Mouse (Mus musculus) C2C12 (cell line): ENCODE data around the gene Eef1a2.

ENCODE experiments used
- CTCF ChIP-seq: IDR thresholded peaks from one replicate; pipeline ENCODE4 v1.5.1; 2011; ENCODE audit not compliant: control insufficient read depth, insufficient read depth, insufficient read length
- FOSL1 ChIP-seq: IDR thresholded peaks from one replicate; pipeline ENCODE4 v1.8.0; 2011; ENCODE audit warnings: mild to moderate bottlenecking, low read length; ENCODE audit not compliant: poor library complexity, insufficient read depth, severe bottlenecking
- MAX ChIP-seq: IDR thresholded peaks from one replicate; pipeline ENCODE4 v1.6.1; 2011; ENCODE audit warnings: mild to moderate bottlenecking, control low read depth
- MYOD1 ChIP-seq: IDR thresholded peaks from one replicate; pipeline ENCODE4 v1.6.1; 2011; ENCODE audit warnings: low read depth; ENCODE audit not compliant: control insufficient read depth, insufficient read length

- no peak for TF ChIP-seq CTCF
- no peak for TF ChIP-seq MAX
- TF ChIP-seq MYOD1, result no peak
- no peak for TF ChIP-seq FOSL1
Observed at GRCm38 (mm10) chr2:181142703-181143135, 14.1 kb downstream of the Eef1a2 start.
